Mouse (Mus musculus) erythroblast, embryonic 14.5 days (primary cell): ENCODE measurements at regions not wholly inside any gene's neighbourhood (a gene's known extent, or its start where the extent isn't known, plus 50 kb on each side); places are given as distances from the start of the nearest gene placed in this dataset.

Source experiments
- GATA1 ChIP-seq: IDR thresholded peaks from 2 replicates; pipeline ENCODE4 v1.6.1; 2012; ENCODE audit warnings: low read length, inconsistent platforms, mixed read lengths
- TAL1 ChIP-seq: IDR thresholded peaks from 3 replicates; pipeline ENCODE4 v1.6.1; 2012; ENCODE audit warnings: low read length, inconsistent platforms, mixed read lengths

DNA sequence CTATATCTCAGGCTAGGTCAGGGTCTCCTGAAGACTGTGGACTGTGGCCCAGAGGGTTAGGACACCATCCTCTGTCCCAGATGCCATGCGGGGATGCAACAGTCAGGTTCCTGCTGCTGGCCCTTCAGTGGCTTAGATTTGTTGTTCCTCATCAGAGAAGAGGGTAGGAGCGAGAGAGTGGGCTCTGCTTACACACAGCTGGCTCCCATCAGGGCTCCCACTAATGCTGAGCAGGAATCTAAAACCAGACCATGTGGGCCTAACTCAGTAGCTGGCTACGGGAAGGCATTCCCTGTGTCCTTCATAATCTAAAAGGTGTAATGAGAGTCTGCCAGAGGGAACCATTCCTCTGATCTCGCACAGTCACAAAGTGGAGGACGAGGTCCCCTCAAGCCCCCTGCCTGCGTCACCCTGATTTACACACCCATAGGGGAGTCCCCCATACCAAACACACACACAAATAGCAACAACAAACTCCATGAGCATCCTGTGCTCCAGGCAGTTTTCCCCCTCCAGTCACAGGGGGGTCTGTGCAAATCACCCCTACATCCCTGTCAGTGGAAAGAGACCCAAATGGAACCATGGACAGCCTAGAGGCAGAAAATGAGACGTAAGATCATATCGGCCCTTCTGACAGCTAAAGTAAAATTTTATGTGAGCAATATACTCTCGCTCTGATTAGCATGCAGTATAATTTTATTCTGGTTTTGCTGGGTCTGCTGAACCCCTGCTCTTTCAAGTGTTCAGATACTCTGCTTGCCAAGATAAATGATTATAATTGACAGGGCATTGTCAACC, 234.8 kb downstream of the 3110018I06Rik start:
- TF ChIP-seq GATA1 (no peak), TAL1 (no peak)
